Mouse (Mus musculus) erythroblast, embryonic 14.5 days (primary cell): ENCODE measurements at regions not wholly inside any gene's neighbourhood (a gene's known extent, or its start where the extent isn't known, plus 50 kb on each side); places are given as distances from the start of the nearest gene placed in this dataset.
"Not testable (repeated sequence)": the region's sequence is repeated elsewhere in the genome, so short reads cannot be mapped to it uniquely, and the experiment has no call there.

Experiments used
- GATA1 ChIP-seq: IDR thresholded peaks from 2 replicates; pipeline ENCODE4 v1.6.1; 2012; ENCODE audit warnings: low read length, inconsistent platforms, mixed read lengths
- TAL1 ChIP-seq: IDR thresholded peaks from 3 replicates; pipeline ENCODE4 v1.6.1; 2012; ENCODE audit warnings: low read length, inconsistent platforms, mixed read lengths

- not testable (repeated sequence) for TF ChIP-seq GATA1, TAL1
Measured at GRCm38 (mm10) chr6:117755682-117756081, 85.3 kb upstream of the Zfp637 start.
